ENCODE assay signal across 9 mouse cellular contexts in genomic region chr16:7038639-7039260, GRCm38 (mm10).
DNase-seq lines count a peak whose midpoint lies in the region; ATAC-seq and TF ChIP-seq lines count a peak whose summit lies in the region.
"Had no signal": no experiment of that assay in that cellular context is flagged by ENCODE, and none has a peak within 500 bp of the region (broad histone marks: within the 10 kb centered on the region; RNA-seq: fewer than 3 reads in every experiment).

No protein-coding gene starts in this region.

- no peak for ATAC-seq in kidney, postnatal 0 days (replicated peaks; ENCODE audit: low FRiP score, low read depth)
- no peak for ATAC-seq in limb, embryonic 11.5 days (ENCODE audit: insufficient number of reproducible peaks, low FRiP score, low TSS enrichment, low read depth)
- ATAC-seq in megakaryocyte-erythroid progenitor cell, adult 5-6 weeks (replicated peaks; ENCODE audit: low FRiP score, low TSS enrichment, poor library complexity, severe bottlenecking): no peak

- no peaks in the 10 kb centered on the region for H3K9me3 ChIP-seq in kidney, postnatal 0 days (replicated peaks; ENCODE audit: low read length)
- no peaks in the 10 kb centered on the region for H3K9me3 ChIP-seq in forebrain, embryonic 10.5 days
- no peaks in the 10 kb centered on the region for H3K9me3 ChIP-seq in limb, embryonic 11.5 days (ENCODE audit: control insufficient read depth, low read length)

- H3K4me1 ChIP-seq in kidney, postnatal 0 days (replicated peaks; ENCODE audit: insufficient read depth, low read length): no peaks in the 10 kb centered on the region
- H3K4me1 ChIP-seq in forebrain, embryonic 10.5 days: peaks cover 20% of the 10 kb centered on the region
- no peaks in the 10 kb centered on the region; the same call in 1 of the 2 replicates for H3K4me1 ChIP-seq in limb, embryonic 11.5 days (ENCODE audit: control insufficient read depth, insufficient read depth, low read length)

- H3K27ac ChIP-seq in kidney, postnatal 0 days: no peak overlapping the region
- no peak overlapping the region for H3K27ac ChIP-seq in forebrain, embryonic 10.5 days
- no peak overlapping the region for H3K27ac ChIP-seq in limb, embryonic 11.5 days (replicated peaks; ENCODE audit: low read depth, low read length)
- H3K27ac ChIP-seq: macrophage had no signal

- no peaks in the 10 kb centered on the region for H3K36me3 ChIP-seq in kidney, postnatal 0 days (ENCODE audit: insufficient read depth, low read length)
- H3K36me3 ChIP-seq in forebrain, embryonic 10.5 days (replicated peaks): no peaks in the 10 kb centered on the region
- no peaks in the 10 kb centered on the region for H3K36me3 ChIP-seq in limb, embryonic 11.5 days (ENCODE audit: control insufficient read depth, insufficient read depth, low read length)

- WGBS in kidney, postnatal 0 days: 2% methylated on average over 18 of the region's 18 CpGs
- WGBS in forebrain, embryonic 10.5 days: under 1% methylated on average over 18 of the region's 18 CpGs
- whole genome bisulfite sequencing in limb, embryonic 11.5 days: 1% methylated on average over 18 of the region's 18 CpGs

- peak overlapping the region; percentile 48 for H3K4me2 ChIP-seq in kidney, postnatal 0 days (ENCODE audit: low read length)
- peak overlapping the region; percentile 59 for H3K4me2 ChIP-seq in limb, embryonic 11.5 days (ENCODE audit: low read depth, severe bottlenecking)

- no peak for TF ChIP-seq CTCF in kidney, postnatal 0 days (IDR thresholded peaks at IDR 0.05; ENCODE audit: low read depth)

- H3K9ac ChIP-seq in kidney, postnatal 0 days (ENCODE audit: low read depth, low read length): no peak overlapping the region
- H3K9ac ChIP-seq in limb, embryonic 11.5 days (ENCODE audit: low read length): 0 out of 2 replicates have a peak overlapping the region, but pooled peaks have one; percentile 17

- no peaks in the 10 kb centered on the region; the same call in none of the 2 replicates for H3K27me3 ChIP-seq in kidney, postnatal 0 days (ENCODE audit: insufficient read depth, low read length)
- H3K27me3 ChIP-seq in forebrain, embryonic 10.5 days (ENCODE audit: poor library complexity, severe bottlenecking): peaks cover 89% of the 10 kb centered on the region
- peaks cover 29% of the 10 kb centered on the region for H3K27me3 ChIP-seq in limb, embryonic 11.5 days (ENCODE audit: control insufficient read depth, insufficient read depth, low read length)

- H3K4me3 ChIP-seq in kidney, postnatal 0 days (replicated peaks; ENCODE audit: low read depth, low read length): peak overlapping the region; percentile 10; the same call in 1 of the 2 replicates
- peak overlapping the region; percentile 52 for H3K4me3 ChIP-seq in forebrain, embryonic 10.5 days
- peak overlapping the region; percentile 20 for H3K4me3 ChIP-seq in limb, embryonic 11.5 days (ENCODE audit: low read depth, low read length)

- DNase-seq in kidney, postnatal 0 days (ENCODE audit: low spot score): peak; percentile 38
- no peak for DNase-seq in kidney, adult 8-10 months
- DNase-seq in forebrain, embryonic 10.5 days (ENCODE audit: extremely low spot score, low spot score): peak; percentile 41
- peak; percentile 49 for DNase-seq in limb, embryonic 11.5 days (ENCODE audit: low spot score)
- DNase-seq in retina, postnatal 1 day: peak; percentile 50
- no peak for DNase-seq in ovary, postnatal 14 days (ENCODE audit: low spot score)
- DNase-seq: gastrocnemius, postnatal 25 days had no signal

Comparison
In these comparisons a context has a peak if more than half of its experiments do, and no peak if none do; other contexts are left out.
1. DNase-seq: peak in kidney, postnatal 0 days (single experiment), forebrain, embryonic 10.5 days (single experiment), limb, embryonic 11.5 days (single experiment) and retina, postnatal 1 day (single experiment); none in kidney, adult 8-10 months (0 of 2) and ovary, postnatal 14 days (single experiment).
2. Peak in every context shown above with its lines, with median percentiles within 50 percentile points of each other: H3K4me3 ChIP-seq.